Mouse (Mus musculus): ENCODE measurements around the gene Eef1a2. TPM values are rescaled to one million over a fixed set of nuclear protein-coding genes. Genes with fewer than 3 reads are reported as not detected.

The Eef1a2 gene
- total RNA-seq, 2 experiments from 2014 or later, result 1,438 to 1,541 TPM

DNA sequence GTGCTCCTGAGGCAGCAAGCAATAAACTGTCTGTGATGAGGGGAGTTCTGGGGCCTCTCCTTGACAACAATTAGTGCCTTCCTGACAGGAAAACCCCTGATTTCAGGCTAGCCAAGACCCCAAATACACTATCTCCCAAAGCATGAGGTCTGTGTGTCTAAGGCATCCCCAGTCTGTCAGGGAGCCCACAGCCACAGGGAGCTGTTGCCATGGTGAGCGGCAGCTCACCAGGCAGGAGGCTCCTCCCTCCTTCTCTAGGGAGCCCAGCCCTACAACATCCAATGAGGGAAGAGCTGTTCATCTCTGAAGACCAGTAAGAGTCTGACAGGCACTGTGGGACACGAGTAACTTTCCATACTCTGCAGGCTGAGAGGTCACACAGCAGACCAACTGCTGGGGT is 3.0 kb upstream of the Eef1a2 start:
- no peak for DNase-seq (ENCODE audit: low spot score)
- intact Hi-C loops (cut with DNase I), result loop anchor here (2.0 kb wide), 1 partner anchor 23 kb away; no protein-coding TSS in a partner anchor

DNA sequence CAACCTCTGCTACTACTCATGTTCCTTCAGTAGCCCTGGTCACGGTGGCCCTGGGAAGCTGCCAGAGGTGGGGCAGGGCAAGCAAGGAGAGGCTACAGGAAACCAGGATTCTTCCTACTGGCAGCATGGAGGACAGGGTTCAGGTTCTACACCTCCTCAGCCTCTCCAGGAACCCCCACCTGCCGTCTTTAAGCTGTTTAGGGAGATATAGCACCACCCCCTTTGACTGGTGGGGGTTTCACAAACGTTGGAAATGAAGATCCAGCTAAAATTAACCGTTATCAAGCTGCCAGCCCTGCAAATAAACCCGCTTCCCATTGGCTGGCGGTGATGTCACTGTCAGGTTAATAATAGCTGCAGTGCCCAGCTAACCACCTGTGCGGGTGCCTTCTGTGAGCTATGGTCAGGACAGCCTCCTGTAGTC is 2.3 kb upstream of the Eef1a2 start:
- intact Hi-C loops (cut with DNase I), result no loop called here
- no peak for DNase-seq (ENCODE audit: low spot score)

GRCm38 (mm10) chr2:181158471-181158870 is 1.7 kb upstream of the Eef1a2 start:
- DNase-seq (ENCODE audit: low spot score), result no peak
- intact Hi-C loops (cut with DNase I), result no loop called here

GRCm38 (mm10) chr2:181157716-181158302 is 995 bp upstream of the Eef1a2 start:
- intact Hi-C loops (cut with DNase I), result no loop called here
- DNase-seq (ENCODE audit: low spot score), result no peak

DNA sequence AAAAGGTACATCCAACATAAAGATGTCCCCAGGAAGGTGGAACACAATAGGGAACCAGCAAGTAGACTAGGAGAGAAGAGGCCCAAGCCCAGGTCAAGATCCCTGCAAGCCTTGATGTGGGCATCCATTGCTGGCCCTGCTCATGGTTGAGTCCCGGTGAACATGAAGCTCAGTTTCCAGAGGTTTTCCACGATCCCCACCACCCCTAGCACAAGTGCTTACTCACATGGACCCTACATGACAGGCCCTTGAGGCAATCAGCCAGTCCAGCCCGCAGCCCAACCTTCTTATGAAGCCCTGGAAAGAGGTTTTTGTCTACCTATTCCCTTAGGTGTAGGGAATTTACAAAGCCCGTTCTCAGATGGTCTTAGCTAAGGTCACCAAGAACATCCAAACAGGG is 366 bp upstream of the Eef1a2 start:
- DNase-seq (ENCODE audit: low spot score), result no peak
- intact Hi-C loops (cut with DNase I), result no loop called here

DNA sequence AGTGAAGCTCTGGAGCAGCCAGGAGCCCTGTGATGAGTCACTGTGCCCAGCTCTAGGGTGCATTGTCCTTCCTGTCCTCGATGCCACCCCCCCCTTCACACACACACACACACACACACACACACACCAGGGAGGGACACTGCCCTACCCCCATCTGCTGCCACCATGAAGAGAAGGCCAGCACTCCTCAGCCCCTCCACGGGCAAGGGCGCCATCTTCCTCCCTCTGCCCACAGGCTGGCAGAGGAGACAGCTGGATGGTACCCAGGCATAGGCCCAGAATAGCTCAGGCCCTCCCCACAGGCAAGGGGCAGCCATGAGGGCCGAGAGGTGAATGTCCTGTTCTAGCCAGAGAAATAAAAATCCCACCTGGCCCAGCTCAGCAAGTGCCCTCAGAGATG is 1.0 kb downstream of the Eef1a2 start:
- intact Hi-C loops (cut with DNase I), result no loop called here
- no peak for DNase-seq (ENCODE audit: low spot score)

- no peak for DNase-seq (ENCODE audit: low spot score)
- intact Hi-C loops (cut with DNase I), result no loop called here
Measured at GRCm38 (mm10) chr2:181154831-181155415, 1.9 kb downstream of the Eef1a2 start.

DNA sequence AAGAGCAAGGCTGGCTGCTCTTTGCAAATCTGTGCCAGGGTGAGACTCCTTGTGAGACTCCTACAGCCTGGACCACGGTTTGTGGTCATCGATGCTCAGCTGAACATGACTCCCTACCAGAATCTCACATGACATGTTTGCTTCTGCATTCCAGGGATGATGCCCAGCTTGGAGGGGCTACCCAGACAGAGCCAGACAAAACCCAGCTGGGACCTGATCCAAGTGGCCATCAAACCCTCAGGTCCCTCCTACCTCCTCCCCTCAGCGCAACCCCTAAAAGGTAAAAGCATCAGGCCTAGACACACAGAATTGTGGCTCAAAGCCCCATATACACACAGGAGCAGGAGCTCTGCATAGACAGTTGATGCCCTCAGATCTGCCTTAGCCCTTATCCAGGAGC is 2.5 kb downstream of the Eef1a2 start:
- intact Hi-C loops (cut with DNase I), result no loop called here
- DNase-seq (ENCODE audit: low spot score), result no peak

- intact Hi-C loops (cut with DNase I), result no loop called here
- no peak for DNase-seq (ENCODE audit: low spot score)
Measured at GRCm38 (mm10) chr2:181153837-181154236, 3.0 kb downstream of the Eef1a2 start.

DNA sequence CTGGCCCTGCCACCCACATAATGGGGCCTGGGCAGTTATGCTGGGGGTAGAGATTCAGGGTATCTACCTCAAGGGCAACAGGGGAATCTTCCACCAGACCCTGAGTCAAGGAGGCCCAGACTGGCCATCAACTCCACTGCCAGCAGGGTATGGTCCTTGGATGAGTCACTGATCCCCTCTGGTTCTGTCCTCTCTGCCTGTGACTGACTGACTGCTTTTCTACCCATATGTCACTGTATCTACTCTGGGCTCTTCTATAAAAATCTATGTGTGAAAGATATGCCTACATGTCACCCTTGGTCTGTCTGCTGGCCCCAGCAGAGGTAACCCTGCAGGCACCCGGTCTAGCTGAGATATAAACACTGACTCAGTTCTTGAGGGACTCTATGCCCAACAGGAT is 3.7 kb downstream of the Eef1a2 start:
- intact Hi-C loops (cut with DNase I), result no loop called here
- no peak for DNase-seq (ENCODE audit: low spot score)

GRCm38 (mm10) chr2:181152701-181153100 is 4.1 kb downstream of the Eef1a2 start:
- intact Hi-C loops (cut with DNase I), result no loop called here
- no peak for DNase-seq (ENCODE audit: low spot score)

DNA sequence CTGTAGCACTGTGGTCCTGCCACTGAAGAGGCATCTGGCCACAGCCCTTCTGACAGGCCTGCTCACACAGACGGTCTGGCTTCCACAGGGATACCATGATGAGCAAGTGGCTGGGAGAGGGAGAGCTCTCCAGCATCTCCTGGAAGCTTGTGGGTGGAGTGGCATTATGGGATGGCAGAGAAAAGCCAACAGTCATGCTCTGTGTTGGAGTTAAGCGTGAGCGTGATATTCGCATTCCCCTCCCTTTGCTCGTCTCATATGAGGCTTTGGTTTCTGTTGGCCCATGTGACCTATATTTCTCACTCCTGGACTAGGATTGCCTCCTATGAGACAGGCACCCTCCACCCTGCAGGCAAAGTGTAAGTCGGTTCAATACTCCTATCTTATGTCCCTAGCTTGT is 6.5 kb downstream of the Eef1a2 start:
- DNase-seq (ENCODE audit: low spot score), result no peak
- intact Hi-C loops (cut with DNase I), result no loop called here

DNA sequence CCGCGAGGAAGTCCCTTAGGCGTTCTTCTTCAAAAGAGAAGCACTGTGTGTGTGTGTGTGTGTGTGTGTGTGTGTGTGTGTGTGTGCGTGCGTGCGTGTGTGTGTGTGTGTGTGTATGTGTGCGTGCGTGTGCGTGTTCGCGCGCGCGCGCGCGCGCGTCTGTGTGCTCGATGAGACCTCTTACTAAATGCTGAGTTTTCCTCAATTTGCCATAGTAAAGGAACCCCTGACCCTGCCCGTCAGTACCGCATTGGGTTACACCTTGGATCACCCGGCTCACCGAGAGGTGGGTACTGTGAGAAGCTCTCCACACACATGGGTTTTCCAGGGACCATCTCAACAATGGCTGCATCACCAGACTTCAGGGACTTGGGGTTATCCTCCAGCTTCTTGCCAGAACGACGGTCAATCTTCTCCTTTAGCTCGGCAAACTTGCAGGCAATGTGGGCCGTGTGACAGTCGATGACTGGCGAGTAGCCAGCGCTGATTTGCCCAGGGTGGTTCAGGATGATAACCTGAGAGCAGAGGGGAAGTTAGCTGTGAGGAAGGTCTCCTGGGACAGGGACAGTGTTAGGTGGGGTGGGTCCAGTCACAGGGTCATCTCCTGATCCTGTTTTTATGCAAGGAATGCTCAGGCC is 8.4 kb downstream of the Eef1a2 start:
- intact Hi-C loops (cut with DNase I), result no loop called here
- DNase-seq (ENCODE audit: low spot score), result no peak

DNA sequence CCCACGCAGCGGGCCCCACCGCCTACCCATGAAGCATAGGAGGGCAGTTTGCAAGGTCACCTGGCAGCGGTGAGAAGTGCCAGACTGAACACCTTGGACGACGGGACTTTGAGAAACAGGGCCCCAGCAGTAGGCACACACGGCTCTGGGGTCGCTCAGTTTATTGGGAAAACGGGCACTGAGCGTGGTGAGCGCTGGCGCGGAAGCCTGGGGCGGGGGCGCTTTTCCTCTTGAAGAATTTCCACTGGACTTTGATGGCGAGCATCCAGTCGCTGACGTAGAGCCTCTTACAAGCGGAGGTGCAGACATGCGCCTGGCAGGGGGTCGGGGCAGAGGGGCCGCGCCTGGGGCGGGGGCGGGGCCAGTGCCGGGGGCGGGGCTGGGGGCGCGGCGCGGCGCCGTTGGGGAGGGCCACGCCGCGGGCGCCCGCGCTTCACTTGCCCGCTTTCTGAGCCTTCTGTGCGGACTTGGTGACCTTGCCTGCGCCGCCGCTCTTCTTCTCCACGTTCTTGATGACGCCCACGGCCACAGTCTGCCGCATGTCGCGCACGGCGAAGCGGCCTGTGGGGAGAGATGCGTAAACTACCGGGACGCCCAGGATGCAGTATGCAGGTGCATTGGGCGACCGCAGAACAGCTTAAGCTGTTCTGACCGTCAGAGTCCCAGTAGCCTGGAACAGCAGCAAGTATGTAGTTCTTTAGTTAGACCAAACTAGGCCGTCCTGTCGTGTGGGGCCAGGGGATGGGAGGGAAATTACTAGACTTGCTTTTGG is 9.1 kb downstream of the Eef1a2 start:
- intact Hi-C loops (cut with DNase I), result no loop called here
- no peak for DNase-seq (ENCODE audit: low spot score)

GRCm38 (mm10) chr2:181146976-181147545 is 9.8 kb downstream of the Eef1a2 start:
- DNase-seq (ENCODE audit: low spot score), result no peak
- intact Hi-C loops (cut with DNase I), result no loop called here

- intact Hi-C loops (cut with DNase I), result no loop called here
- DNase-seq (ENCODE audit: low spot score), result no peak
Measured at GRCm38 (mm10) chr2:181144675-181145074, 12.1 kb downstream of the Eef1a2 start.

- no peak for DNase-seq (ENCODE audit: low spot score)
- intact Hi-C loops (cut with DNase I), result no loop called here
Measured at GRCm38 (mm10) chr2:181143509-181144276, 13.1 kb downstream of the Eef1a2 start.

DNA sequence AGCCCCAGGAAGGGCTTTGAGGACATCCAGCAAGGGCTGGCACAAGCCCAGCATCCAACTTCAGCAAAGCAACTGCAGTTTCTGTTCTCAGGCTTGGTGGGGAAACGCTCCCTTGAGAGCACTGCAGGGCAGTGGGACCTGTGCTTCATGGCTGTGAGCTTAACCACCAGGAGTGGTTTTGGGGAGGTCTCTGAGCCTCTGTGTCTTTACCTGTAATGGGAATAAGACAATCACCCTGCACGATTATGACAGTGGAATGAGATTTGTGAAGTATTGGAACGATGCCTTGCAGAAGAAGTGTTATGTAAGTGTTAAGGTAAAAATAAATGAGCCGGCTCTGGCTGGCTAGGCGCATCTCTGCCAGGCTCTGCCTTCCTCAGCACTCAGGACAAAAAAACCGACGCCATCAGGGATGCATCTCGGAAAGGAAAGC is 14.1 kb downstream of the Eef1a2 start:
- no peak for DNase-seq (ENCODE audit: low spot score)
- intact Hi-C loops (cut with DNase I), result no loop called here

GRCm38 (mm10) chr2:181139641-181140193 is 17.1 kb downstream of the Eef1a2 start:
- no peak for DNase-seq (ENCODE audit: low spot score)
- intact Hi-C loops (cut with DNase I), result no loop called here

DNA sequence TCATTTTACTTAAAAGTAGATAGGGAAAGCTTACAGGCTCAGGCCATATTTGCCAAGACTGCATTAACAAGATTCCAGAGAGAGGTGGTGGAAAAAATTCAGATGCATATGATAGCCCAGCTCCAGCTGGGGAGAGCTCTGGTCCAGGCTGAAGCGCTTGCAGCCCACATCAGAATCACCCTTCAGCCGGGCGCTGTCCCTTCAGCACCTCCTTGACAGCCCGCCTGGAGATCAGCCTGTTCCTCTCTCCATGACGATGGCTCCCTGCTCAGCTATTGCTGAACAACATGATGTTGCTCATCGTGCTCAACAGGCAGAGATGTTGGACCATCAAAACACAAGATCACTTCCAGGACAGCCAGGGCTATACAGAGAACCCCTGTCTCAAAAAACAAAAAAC is 19.9 kb downstream of the Eef1a2 start:
- intact Hi-C loops (cut with DNase I), result no loop called here
- no peak for DNase-seq (ENCODE audit: low spot score)
